Mouse (Mus musculus) olfactory bulb, adult 2 months (tissue): Measurements from ENCODE around the gene Tspan33.

Experiments used
- CTCF ChIP-seq: fragments of 200-500 bp; IDR thresholded peaks from 2 replicates; pipeline ENCODE4 v1.5.1; 2012; ENCODE audit warnings: low read depth, mild to moderate bottlenecking, low read length, moderate library complexity; ENCODE audit not compliant: insufficient read depth
- POLR2A ChIP-seq: fragments of 200-500 bp; IDR thresholded peaks from 2 replicates; pipeline ENCODE4 v1.6.1; 2012; ENCODE audit warnings: mild to moderate bottlenecking, low read depth, low read length, moderate library complexity; ENCODE audit not compliant: insufficient read depth

GRCm38 (mm10) chr6:29707902-29708301, 13.9 kb downstream of the Tspan33 start:
- TF ChIP-seq CTCF (no peak), POLR2A (no peak)
